Mouse (Mus musculus) bone marrow, adult 2 months (tissue): ENCODE data around the gene Rftn1. TPM values are rescaled to one million over a fixed set of nuclear protein-coding genes. Genes with fewer than 3 reads are reported as not detected.

Experiments
- H3K27ac ChIP-seq: fragments of 200-500 bp; 2 replicates; pipeline ENCODE4 v1.5.1; 2012; ENCODE audit warnings: low read depth, mild to moderate bottlenecking, control low read depth, inconsistent platforms, low read length; ENCODE audit not compliant: control insufficient read depth, poor library complexity, insufficient read depth
- H3K4me1 ChIP-seq: fragments of 200-500 bp; 2 replicates; pipeline ENCODE4 v1.6.1; 2011; ENCODE audit warnings: low read length; ENCODE audit not compliant: control insufficient read depth, insufficient read depth
- H3K4me3 ChIP-seq: fragments of 200-500 bp; replicated peaks from 2 replicates; pipeline ENCODE3; 2011; ENCODE audit warnings: mild to moderate bottlenecking, low read depth, low read length, control low read depth; ENCODE audit not compliant: control insufficient read depth
- CTCF ChIP-seq: fragments of 200-500 bp; IDR thresholded peaks from 2 replicates; pipeline ENCODE4 v1.5.1; 2011; ENCODE audit warnings: low read length, control low read depth; ENCODE audit not compliant: control insufficient read depth, insufficient read depth
- POLR2A ChIP-seq: fragments of 200-500 bp; IDR thresholded peaks from 2 replicates; pipeline ENCODE4 v1.6.1; 2011; ENCODE audit warnings: low read depth, mild to moderate bottlenecking, control low read depth, low read length, borderline replicate concordance; ENCODE audit not compliant: control insufficient read depth
- WGBS: fragments of 180-500 bp; shearing (Covaris S2); methylation state at CpG from one replicate; pipeline ENCODE4 v1.1.7; 2018; 5-methylcytosine and 5-hydroxymethylcytosine counted together
- polyA plus RNA-seq: library from polyadenylated mRNA; stranded (reverse); fragments of >200 nt; gene quantifications from 2 replicates; pipeline ENCODE4 v1.2.4, GENCODE M21; 2011; ENCODE audit warnings: low replicate concordance; ENCODE audit not compliant: missing spikeins, insufficient read depth, insufficient read length

Gene Rftn1
- polyA plus RNA-seq, 1 experiment = 18.0 TPM

- TF ChIP-seq POLR2A (no peak), CTCF (no peak)
- WGBS = 40% methylated on average over 7 of the region's 7 CpGs
- Histone ChIP-seq H3K4me3 (no peak overlapping the region), H3K4me1 (peaks cover 1% of the 10 kb centered on the region; the same call in 1 of the 2 replicates), H3K27ac (peak overlapping the region; percentile 68; the same call in 1 of the 2 replicates)
These were observed 119.5 kb downstream of the Rftn1 start for GRCm38 (mm10) chr17:50070822-50071601.

- Histone ChIP-seq H3K4me3 (no peak overlapping the region), H3K27ac (peak overlapping the region; percentile 73), H3K4me1 (peaks cover 1% of the 10 kb centered on the region; the same call in 1 of the 2 replicates)
- TF ChIP-seq POLR2A (no peak), CTCF (no peak)
- WGBS = 50% methylated on average over 10 of the region's 10 CpGs
These were observed 120.4 kb downstream of the Rftn1 start for GRCm38 (mm10) chr17:50069897-50070636.

GRCm38 (mm10) chr17:50069205-50069604, 121.3 kb downstream of the Rftn1 start:
- Histone ChIP-seq H3K4me3 (no peak overlapping the region), H3K27ac (no peak overlapping the region), H3K4me1 (peaks cover 1% of the 10 kb centered on the region; the same call in 1 of the 2 replicates)
- TF ChIP-seq CTCF (no peak), POLR2A (no peak)
- 55% methylated on average over 5 of the region's 5 CpGs for WGBS

- TF ChIP-seq CTCF = no peak
- 64% methylated on average over 10 of the region's 10 CpGs for WGBS
- Histone ChIP-seq H3K27ac (0 out of 2 replicates have a peak overlapping the region, but pooled peaks have one; percentile 26), H3K4me1 (peaks cover 1% of the 10 kb centered on the region; the same call in 1 of the 2 replicates), H3K4me3 (no peak overlapping the region)
These were observed 121.8 kb downstream of the Rftn1 start for GRCm38 (mm10) chr17:50068681-50069138.

GRCm38 (mm10) chr17:50067774-50068680, 122.4 kb downstream of the Rftn1 start:
- no peak overlapping the region for H3K4me3 ChIP-seq
- H3K27ac ChIP-seq = no peak overlapping the region
- 83% methylated on average over 5 of the region's 5 CpGs for WGBS
- H3K4me1 ChIP-seq = peaks cover 1% of the 10 kb centered on the region; the same call in 1 of the 2 replicates
- TF ChIP-seq CTCF (no peak), POLR2A (no peak)

- WGBS = 89% methylated on average over 8 of the region's 8 CpGs
- Histone ChIP-seq H3K4me3 (no peak overlapping the region), H3K27ac (no peak overlapping the region), H3K4me1 (peaks cover 1% of the 10 kb centered on the region; the same call in 1 of the 2 replicates)
- TF ChIP-seq CTCF (no peak), POLR2A (no peak)
These were observed 123.4 kb downstream of the Rftn1 start for GRCm38 (mm10) chr17:50066822-50067713.
